Mouse (Mus musculus) bone marrow, adult 2 months (tissue): ENCODE data around the gene Rfx1. TPM values are rescaled to one million over a fixed set of nuclear protein-coding genes. Genes with fewer than 3 reads are reported as not detected.

Source experiments
- H3K27ac ChIP-seq: fragments of 200-500 bp; 2 replicates; pipeline ENCODE4 v1.5.1; 2012; ENCODE audit warnings: low read depth, mild to moderate bottlenecking, control low read depth, inconsistent platforms, low read length; ENCODE audit not compliant: control insufficient read depth, poor library complexity, insufficient read depth
- H3K4me1 ChIP-seq: fragments of 200-500 bp; 2 replicates; pipeline ENCODE4 v1.6.1; 2011; ENCODE audit warnings: low read length; ENCODE audit not compliant: control insufficient read depth, insufficient read depth
- H3K4me3 ChIP-seq: fragments of 200-500 bp; replicated peaks from 2 replicates; pipeline ENCODE3; 2011; ENCODE audit warnings: mild to moderate bottlenecking, low read depth, low read length, control low read depth; ENCODE audit not compliant: control insufficient read depth
- CTCF ChIP-seq: fragments of 200-500 bp; IDR thresholded peaks from 2 replicates; pipeline ENCODE4 v1.5.1; 2011; ENCODE audit warnings: low read length, control low read depth; ENCODE audit not compliant: control insufficient read depth, insufficient read depth
- POLR2A ChIP-seq: fragments of 200-500 bp; IDR thresholded peaks from 2 replicates; pipeline ENCODE4 v1.6.1; 2011; ENCODE audit warnings: low read depth, mild to moderate bottlenecking, control low read depth, low read length, borderline replicate concordance; ENCODE audit not compliant: control insufficient read depth
- whole genome bisulfite sequencing: fragments of 180-500 bp; shearing (Covaris S2); methylation state at CpG from one replicate; pipeline ENCODE4 v1.1.7; 2018; 5-methylcytosine and 5-hydroxymethylcytosine counted together
- polyA plus RNA-seq: library from polyadenylated mRNA; stranded (reverse); fragments of >200 nt; gene quantifications from 2 replicates; pipeline ENCODE4 v1.2.4, GENCODE M21; 2011; ENCODE audit warnings: low replicate concordance; ENCODE audit not compliant: missing spikeins, insufficient read depth, insufficient read length

Gene Rfx1
- polyA plus RNA-seq, 1 experiment = 20.7 TPM

DNA sequence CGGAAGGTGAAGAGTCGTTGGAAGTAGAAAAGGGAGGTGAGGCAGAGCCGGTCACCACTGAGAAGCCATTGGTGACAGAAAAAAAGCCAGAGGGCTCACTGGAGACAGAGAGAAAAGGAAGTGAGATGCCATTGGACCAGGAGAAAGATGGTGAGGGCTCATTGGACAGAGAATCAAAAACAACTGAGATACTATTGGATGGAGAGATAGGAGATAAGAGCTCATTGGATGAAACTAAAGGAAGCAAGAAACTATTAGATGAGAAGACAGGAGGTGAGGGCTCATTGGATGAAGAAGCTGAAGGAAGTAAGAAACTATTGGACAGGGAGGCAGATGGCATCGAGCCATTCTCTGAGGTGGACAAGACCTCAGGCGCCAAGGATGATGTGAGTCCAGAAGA is 37.4 kb upstream of the Rfx1 start:
- H3K4me1 ChIP-seq = no peaks in the 10 kb centered on the region
- no peak for TF ChIP-seq POLR2A
- TF ChIP-seq CTCF = no peak
- H3K4me3 ChIP-seq = no peak overlapping the region
- H3K27ac ChIP-seq = no peak overlapping the region
- WGBS = 80% methylated on average over 5 of the region's 5 CpGs

DNA sequence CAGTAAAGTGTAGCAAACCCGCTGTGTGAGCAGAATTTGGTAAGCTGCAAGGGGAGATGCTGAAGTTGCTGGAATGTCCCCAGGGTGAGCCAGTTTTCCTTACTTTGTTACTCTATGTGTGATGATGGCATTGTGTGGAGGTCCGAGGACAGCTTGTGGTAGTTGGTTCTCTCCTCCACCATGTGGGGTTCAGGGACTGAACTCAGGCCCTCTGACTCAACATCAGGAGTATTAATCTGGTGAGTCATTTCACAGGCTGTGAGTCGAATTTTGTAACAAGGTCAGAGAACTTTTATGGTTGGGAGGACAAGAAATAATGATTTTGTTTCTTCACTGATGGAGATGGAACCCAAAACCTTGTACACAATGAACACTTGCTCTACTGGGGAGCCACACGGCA is 33.9 kb upstream of the Rfx1 start:
- Histone ChIP-seq H3K4me3 (no peak overlapping the region), H3K27ac (no peak overlapping the region), H3K4me1 (no peaks in the 10 kb centered on the region)
- WGBS = 75% methylated on average over 4 of the region's 4 CpGs
- TF ChIP-seq POLR2A (no peak), CTCF (no peak)

DNA sequence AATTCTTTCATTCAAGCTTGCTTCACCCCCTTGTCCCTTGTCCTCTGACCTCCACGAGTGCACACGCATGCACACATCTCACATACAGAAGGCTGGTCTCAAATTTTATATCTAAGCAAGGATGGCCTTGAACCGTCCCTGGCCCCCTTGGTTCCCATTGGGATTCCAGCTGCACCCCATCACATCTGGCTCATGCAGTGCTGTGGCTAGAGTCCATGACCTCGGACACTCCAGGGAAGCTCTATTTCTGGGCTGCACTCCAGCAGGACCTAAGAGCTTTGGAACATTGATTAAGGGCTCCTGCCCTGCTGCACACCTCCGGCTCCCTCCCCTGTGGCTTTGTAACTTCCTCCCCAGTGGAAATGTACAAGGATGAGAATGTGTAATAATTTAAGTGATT is 28.6 kb upstream of the Rfx1 start:
- no peak for TF ChIP-seq CTCF
- TF ChIP-seq POLR2A = no peak
- Histone ChIP-seq H3K4me3 (no peak overlapping the region), H3K4me1 (peaks cover 2% of the 10 kb centered on the region; the same call in 1 of the 2 replicates), H3K27ac (no peak overlapping the region)
- 83% methylated on average over 5 of the region's 5 CpGs for WGBS

DNA sequence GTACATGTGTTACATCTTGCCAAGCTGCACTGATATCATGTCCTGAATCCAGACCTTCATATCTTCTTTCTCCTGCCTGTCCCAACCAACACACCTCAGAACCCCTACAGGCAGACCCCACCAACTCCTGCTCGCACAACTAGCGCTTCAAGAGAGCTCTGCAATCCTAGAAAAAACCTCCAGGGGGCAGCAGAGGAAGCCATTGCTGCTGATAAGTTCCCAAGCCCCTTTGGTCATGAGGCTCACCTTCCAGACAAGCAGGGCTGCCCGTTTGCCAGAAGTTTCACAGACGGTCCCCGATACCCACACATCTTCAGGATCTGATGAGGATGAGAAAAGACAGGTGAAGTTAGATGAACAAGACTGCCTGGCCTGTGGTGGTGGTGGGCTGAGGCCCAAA is 27.6 kb upstream of the Rfx1 start:
- 9% methylated on average over 5 of the region's 5 CpGs for WGBS
- H3K4me3 ChIP-seq = no peak overlapping the region
- peaks cover 2% of the 10 kb centered on the region; the same call in 1 of the 2 replicates for H3K4me1 ChIP-seq
- TF ChIP-seq POLR2A (no peak), CTCF (peak; percentile 61)
- H3K27ac ChIP-seq = no peak overlapping the region

DNA sequence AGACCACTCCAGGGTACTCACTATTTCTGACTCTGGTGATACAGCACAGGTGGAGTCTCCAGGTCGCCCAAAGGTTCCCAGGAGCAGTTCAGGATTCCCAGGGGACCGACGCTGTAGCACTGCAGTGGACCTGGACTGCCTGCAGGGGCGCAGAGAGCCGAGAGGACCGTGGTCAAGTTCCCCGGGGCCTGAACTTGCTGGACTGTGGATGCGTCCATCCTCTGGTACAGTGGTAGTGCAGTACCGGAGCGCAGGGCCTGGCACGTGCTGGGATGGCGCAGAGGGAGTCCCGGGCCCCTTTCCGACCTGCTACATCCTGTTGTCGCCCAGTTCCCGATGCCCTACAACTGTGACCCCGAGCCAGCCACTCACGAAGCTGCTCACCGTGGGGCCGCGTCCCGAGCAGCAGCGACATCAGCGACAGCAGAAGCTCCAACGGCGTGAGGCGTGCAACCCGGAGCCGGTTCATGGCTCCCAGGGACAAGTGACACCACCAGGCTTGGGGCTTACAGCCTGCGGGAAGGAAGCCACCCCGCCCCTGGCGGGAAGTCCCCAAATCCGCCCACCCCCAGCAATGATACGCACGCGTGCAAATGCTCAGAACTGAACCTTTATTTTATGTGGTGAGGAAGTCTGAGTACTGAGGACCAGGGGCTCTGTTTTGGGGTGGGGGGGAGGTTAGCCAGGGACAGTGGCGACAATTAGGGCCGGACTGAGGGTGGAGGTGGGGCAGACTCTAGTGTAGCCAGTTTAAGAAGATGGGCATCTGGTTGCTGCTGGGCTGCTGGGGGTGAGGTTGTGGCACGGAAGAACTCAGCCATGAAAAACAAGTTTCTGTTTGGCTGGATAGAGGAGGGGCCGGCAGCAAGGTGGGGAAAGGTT is 24.3 kb upstream of the Rfx1 start, which contains the start of gene Il27ra:
Gene Il27ra (minus strand): TSS at position 524 of the 882 bp plus-strand sequence.
- H3K27ac ChIP-seq = peak within 1 kb of the TSS; percentile 64

DNA sequence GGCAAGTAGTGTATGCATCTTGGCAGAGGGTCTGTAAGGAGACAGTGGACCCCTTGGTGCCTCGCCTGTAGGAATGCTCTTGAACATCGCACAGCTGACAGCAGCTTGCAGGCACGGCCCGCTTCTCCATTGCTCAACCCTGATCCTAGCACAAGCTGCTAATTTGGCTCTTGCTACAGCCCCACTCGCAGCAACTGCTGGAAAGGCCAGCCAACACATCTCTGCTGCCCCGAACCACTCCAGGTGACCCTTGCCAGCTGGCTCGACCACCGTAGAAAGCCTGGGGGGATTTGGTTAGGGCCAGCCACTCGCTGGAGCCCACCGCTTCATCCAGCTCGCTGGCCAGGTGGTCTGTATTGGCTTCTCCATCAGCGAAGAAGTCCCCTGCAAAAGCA is 23.7 kb upstream of the Rfx1 start:
- Histone ChIP-seq H3K27ac (peak overlapping the region; percentile 3; the same call in 1 of the 2 replicates), H3K4me3 (peak overlapping the region; percentile 70), H3K4me1 (peaks cover 2% of the 10 kb centered on the region; the same call in 1 of the 2 replicates)
- 45% methylated on average over 12 of the region's 12 CpGs for WGBS
- TF ChIP-seq CTCF (no peak), POLR2A (no peak)

More for the DNA sequence above, 24.3 kb upstream of the Rfx1 start, which contains the start of gene Il27ra:
- peak; percentile 63 for TF ChIP-seq CTCF
- TF ChIP-seq POLR2A = peak; percentile 4; the same call in 1 of the 2 replicates
- under 1% methylated on average over 40 of the region's 40 CpGs for WGBS
- Histone ChIP-seq H3K4me3 (peak within 1 kb of the TSS; percentile 70), H3K4me1 (peaks cover 2% of the 10 kb centered on the region; the same call in 1 of the 2 replicates)

DNA sequence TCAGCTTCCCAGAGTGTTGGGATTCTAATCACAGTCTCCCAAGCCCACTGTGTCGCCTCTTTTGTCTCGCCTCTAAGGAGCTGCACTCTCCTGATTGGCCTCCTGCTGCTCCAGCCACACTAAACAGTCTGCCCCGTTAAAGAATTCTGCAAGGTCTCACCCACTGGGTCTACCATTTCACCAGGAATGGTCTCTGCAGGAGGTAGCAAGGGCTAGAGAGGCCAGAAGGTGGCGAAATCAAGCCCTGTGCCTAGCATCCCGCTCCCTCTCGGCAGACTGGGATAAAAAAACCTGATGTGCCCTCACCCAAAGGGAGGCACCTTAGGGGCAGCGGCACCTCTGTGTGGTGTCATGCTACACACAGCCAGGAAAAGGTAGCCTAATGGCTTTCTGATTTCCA is 22.5 kb upstream of the Rfx1 start:
- no peak overlapping the region for H3K27ac ChIP-seq
- H3K4me1 ChIP-seq = peaks cover 2% of the 10 kb centered on the region; the same call in 1 of the 2 replicates
- TF ChIP-seq CTCF (no peak), POLR2A (no peak)
- no peak overlapping the region for H3K4me3 ChIP-seq
- WGBS = 86% methylated on average over 7 of the region's 7 CpGs

DNA sequence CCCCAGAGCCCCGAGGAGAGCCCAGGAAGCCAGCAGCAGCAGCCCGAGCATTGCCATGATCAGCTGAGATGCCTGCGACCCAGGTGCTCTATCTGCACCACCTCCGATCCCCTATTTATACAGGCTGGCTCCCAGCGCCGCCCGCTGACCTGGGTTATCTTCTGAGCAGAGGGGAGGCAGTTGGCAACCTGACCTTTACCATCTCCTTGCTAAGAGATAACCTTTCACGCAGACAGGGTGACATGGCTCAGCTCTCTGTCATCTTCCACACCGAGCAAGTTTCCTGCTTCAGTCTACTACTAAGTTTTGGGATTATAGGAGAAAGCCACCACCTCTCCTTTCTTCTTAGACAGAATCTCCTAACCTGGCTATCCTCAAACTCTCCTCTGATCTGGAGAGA is 21.7 kb upstream of the Rfx1 start, which contains the start of gene Rln3:
Gene Rln3 (minus strand): TSS at position 101 of the 400 bp plus-strand sequence.
- Histone ChIP-seq H3K27ac (no peak within 1 kb of the TSS), H3K4me3 (no peak within 1 kb of the TSS), H3K4me1 (peaks cover 2% of the 10 kb centered on the region; the same call in 1 of the 2 replicates)
- WGBS = 69% methylated on average over 9 of the region's 9 CpGs
- no peak for TF ChIP-seq POLR2A
- no peak for TF ChIP-seq CTCF

DNA sequence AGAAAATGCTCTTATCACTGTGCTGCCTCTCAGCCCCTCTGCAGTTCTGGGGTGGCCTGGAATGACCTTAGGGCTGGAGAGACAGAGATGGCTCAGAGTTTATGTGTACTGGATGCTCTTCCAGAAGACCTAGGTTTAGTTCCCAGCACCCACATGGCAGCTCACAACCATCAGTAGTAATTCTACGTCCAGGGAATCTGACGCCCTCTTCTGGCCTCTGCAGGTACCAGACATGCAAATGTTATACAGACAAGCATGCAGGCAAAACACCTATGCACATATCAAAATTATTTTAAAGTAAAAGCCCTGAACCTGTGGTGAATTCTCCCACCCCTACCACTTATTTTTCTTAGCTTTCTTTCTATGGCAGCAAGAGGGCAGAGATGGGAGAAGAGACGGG is 20.1 kb upstream of the Rfx1 start:
- Histone ChIP-seq H3K27ac (no peak overlapping the region), H3K4me1 (peaks cover 2% of the 10 kb centered on the region; the same call in 1 of the 2 replicates), H3K4me3 (no peak overlapping the region)
- 77% methylated on average over 3 of the region's 3 CpGs for WGBS
- TF ChIP-seq CTCF (no peak), POLR2A (no peak)
